Mouse (Mus musculus) neural tube, embryonic 14.5 days (tissue): ENCODE measurements at regions not wholly inside any gene's neighbourhood (a gene's known extent, or its start where the extent isn't known, plus 50 kb on each side); places are given as distances from the start of the nearest gene placed in this dataset.
A peak's percentile ranks its signal among the peaks of the same experiment; 100 is the strongest.

Experiments used
- ATAC-seq: fragments of 200-750 bp; cut with Nextera tagmentation; 2 replicates; pipeline ENCODE4 v1.8.0; 2017; ENCODE audit warnings: low read depth, mild to moderate bottlenecking, moderate TSS enrichment, moderate library complexity
- H3K27ac ChIP-seq: fragments of 300-500 bp; sonication (generic); 2 replicates; pipeline ENCODE4 v1.5.1; 2014; ENCODE audit warnings: low read depth, mild to moderate bottlenecking, control low read depth, low read length, moderate library complexity, mixed read lengths
- H3K27me3 ChIP-seq: fragments of 300-500 bp; sonication (generic); 2 replicates; pipeline ENCODE4 v1.6.1; 2014; ENCODE audit warnings: low read length; ENCODE audit not compliant: control insufficient read depth, insufficient read depth
- H3K36me3 ChIP-seq: fragments of 300-500 bp; sonication (generic); 2 replicates; pipeline ENCODE4 v1.6.1; 2014; ENCODE audit warnings: low read length, mixed read lengths; ENCODE audit not compliant: control insufficient read depth, insufficient read depth
- H3K4me1 ChIP-seq: fragments of 300-500 bp; sonication (generic); 2 replicates; pipeline ENCODE4 v1.6.1; 2014; ENCODE audit warnings: low read length; ENCODE audit not compliant: control insufficient read depth, insufficient read depth
- H3K4me2 ChIP-seq: fragments of 300-500 bp; sonication (generic); 2 replicates; pipeline ENCODE4 v1.6.1; 2014; ENCODE audit warnings: mild to moderate bottlenecking, low read depth, low read length, control low read depth
- H3K4me3 ChIP-seq: fragments of 300-500 bp; sonication (generic); 2 replicates; pipeline ENCODE4 v1.5.1; 2014; ENCODE audit warnings: low read depth, low read length, control low read depth, mixed read lengths
- H3K9ac ChIP-seq: fragments of 300-500 bp; sonication (generic); replicated peaks from 2 replicates; pipeline ENCODE4 v1.6.1; 2014; ENCODE audit warnings: low read depth, mild to moderate bottlenecking, control low read depth, low read length, mixed read lengths
- H3K9me3 ChIP-seq: fragments of 300-500 bp; sonication (generic); 2 replicates; pipeline ENCODE4 v1.6.1; 2016; ENCODE audit warnings: low read length; ENCODE audit not compliant: control insufficient read depth
- WGBS: fragments of 180-500 bp; shearing (Covaris S2); extraction: QIAGEN DNeasy Blood & Tissue Kit; methylation state at CpG from one replicate; pipeline ENCODE4 v1.1.7; 2014; 5-methylcytosine and 5-hydroxymethylcytosine counted together

DNA sequence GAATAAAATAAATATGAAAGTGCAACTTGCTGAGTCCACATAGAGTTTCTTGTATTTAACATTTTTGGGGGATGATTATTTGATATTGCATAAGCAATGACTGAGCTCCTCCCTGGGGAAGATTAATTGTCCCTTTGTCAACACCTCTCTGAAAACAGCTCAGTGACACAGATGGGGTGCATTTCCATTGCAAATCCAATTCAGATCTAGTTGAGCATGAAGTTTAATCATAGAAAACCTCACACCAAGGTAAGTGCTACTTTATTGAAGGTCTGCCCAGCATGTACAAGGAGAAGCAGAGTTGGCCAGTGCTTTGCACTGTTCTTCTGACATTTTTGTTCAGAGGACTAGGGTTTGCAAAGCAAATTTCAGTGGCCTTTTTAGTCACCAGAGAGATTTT, 827.5 kb upstream of the Cdh6 start:
- ATAC-seq: no peak
- no peak overlapping the region for H3K4me3 ChIP-seq

DNA sequence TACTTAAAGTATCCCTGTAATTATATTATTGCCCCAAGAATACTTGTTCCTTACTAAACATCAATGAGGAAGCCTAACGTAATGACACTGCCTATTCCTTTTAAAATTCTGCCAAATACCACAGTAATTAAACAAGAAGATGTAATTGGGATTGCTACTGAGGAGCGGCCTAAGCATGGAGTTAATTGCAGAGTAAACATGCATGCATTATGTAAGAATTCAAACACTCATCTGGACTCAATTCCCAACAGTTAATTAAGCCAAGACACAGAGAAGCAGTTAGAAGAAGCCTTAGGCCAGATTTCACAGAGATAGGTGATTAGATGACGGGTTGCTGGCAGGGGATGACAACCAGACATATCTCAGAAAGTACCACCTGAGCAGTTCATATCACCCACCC, 816.3 kb upstream of the Cdh6 start:
- H3K4me3 ChIP-seq: no peak overlapping the region
- H3K27ac ChIP-seq: no peak overlapping the region
- H3K27me3 ChIP-seq: no peaks in the 10 kb centered on the region
- H3K9ac ChIP-seq: no peak overlapping the region
- no peak overlapping the region for H3K4me2 ChIP-seq
- H3K4me1 ChIP-seq: no peaks in the 10 kb centered on the region
- ATAC-seq: no peak
- 54% methylated on average over 3 of the region's 3 CpGs for WGBS
- no peaks in the 10 kb centered on the region for H3K9me3 ChIP-seq
- H3K36me3 ChIP-seq: no peaks in the 10 kb centered on the region

More for the DNA sequence above, 827.5 kb upstream of the Cdh6 start:
- H3K9me3 ChIP-seq: no peaks in the 10 kb centered on the region
- no peaks in the 10 kb centered on the region for H3K4me1 ChIP-seq
- no peaks in the 10 kb centered on the region for H3K36me3 ChIP-seq
- no peaks in the 10 kb centered on the region for H3K27me3 ChIP-seq
- H3K9ac ChIP-seq: no peak overlapping the region
- no peak overlapping the region for H3K4me2 ChIP-seq
- H3K27ac ChIP-seq: no peak overlapping the region

DNA sequence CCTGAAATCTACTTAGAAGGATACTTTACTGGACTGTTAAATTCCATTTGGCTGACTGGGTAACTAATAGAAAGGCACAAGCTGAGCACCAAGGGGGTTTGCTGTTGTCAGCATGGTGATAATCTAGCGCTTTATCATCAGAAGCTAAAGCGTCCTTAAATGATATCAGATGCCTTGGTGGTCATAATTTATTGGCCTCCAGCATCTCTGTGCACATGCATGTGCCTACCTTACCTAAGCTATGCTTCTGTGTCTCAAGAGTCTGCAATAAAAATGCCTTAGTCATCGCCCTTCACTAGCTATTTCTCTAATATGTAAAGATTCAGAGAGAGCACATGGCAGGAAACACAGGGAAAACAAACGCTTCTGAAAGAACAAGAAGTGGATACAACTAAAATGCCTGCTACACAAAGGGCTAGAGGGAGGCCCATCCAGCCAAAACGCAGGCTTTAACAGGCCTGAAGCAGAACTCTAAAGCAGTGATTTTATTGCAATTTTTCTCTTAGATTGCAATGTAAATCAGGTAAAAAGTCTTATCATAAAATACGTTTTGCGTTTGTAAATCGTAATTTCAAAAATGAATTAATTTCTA, 815.5 kb upstream of the Cdh6 start:
- Histone ChIP-seq H3K4me2 (no peak overlapping the region), H3K9ac (no peak overlapping the region), H3K4me1 (no peaks in the 10 kb centered on the region), H3K9me3 (no peaks in the 10 kb centered on the region), H3K36me3 (no peaks in the 10 kb centered on the region), H3K27me3 (no peaks in the 10 kb centered on the region), H3K27ac (no peak overlapping the region; the same call in 1 of the 2 replicates), H3K4me3 (no peak overlapping the region)
- ATAC-seq: peak; percentile 54
- 66% methylated on average over 8 of the region's 8 CpGs for WGBS

DNA sequence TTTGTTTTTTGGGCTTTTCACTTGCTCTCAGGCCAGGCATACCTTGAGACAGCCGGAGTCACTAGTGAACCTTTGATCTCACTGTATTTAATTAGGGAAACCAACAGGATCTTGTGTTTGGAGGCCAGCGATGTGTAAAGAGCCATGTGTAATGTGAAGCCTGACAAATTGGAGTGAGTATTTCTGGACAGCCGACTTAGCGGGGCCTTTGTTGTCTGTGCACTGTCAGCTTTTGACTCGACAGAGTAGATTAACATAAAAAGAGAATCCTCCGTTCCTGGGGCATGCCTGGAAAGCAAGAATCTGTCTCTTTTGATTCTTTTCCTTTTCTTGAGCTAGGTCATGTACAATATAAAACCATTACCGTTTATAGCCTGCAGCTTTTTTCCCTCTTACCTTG, 796.3 kb upstream of the Cdh6 start:
- Histone ChIP-seq H3K27me3 (no peaks in the 10 kb centered on the region), H3K9ac (no peak overlapping the region), H3K27ac (no peak overlapping the region), H3K4me1 (no peaks in the 10 kb centered on the region), H3K36me3 (no peaks in the 10 kb centered on the region), H3K9me3 (no peaks in the 10 kb centered on the region), H3K4me3 (no peak overlapping the region), H3K4me2 (peak overlapping the region; percentile 3; the same call in 1 of the 2 replicates)
- ATAC-seq: peak; percentile 85; the same call in 1 of the 2 replicates
- 12% methylated on average over 7 of the region's 7 CpGs for WGBS
